Mouse (Mus musculus) embryo, embryonic 10.5 days (tissue): ENCODE results near the gene Rap2c.

Source experiments
- DNase-seq: peaks from one replicate; pipeline ENCODE4 v3.0.0-alpha.2; 2015; ENCODE audit warnings: low spot score

Rap2c gene

GRCm38 (mm10) chrX:51017851-51018785, at the start of gene Rap2c:
Rap2c (minus strand) TSS chrX:51018018.
- peak; percentile 85 for DNase-seq

GRCm38 (mm10) chrX:51066539-51067286, 48.9 kb upstream of the Rap2c start:
- DNase-seq = no peak

GRCm38 (mm10) chrX:51065773-51066172, 48.0 kb upstream of the Rap2c start:
- peak; percentile 72 for DNase-seq

GRCm38 (mm10) chrX:51065158-51065664, 47.4 kb upstream of the Rap2c start:
- peak; percentile 7 for DNase-seq

GRCm38 (mm10) chrX:51060220-51060619, 42.4 kb upstream of the Rap2c start:
- no peak for DNase-seq

- DNase-seq = no peak
These were observed 40.9 kb upstream of the Rap2c start for GRCm38 (mm10) chrX:51058741-51059140.

GRCm38 (mm10) chrX:51058317-51058716, 40.5 kb upstream of the Rap2c start:
- no peak for DNase-seq

GRCm38 (mm10) chrX:51051680-51052461, 34.1 kb upstream of the Rap2c start:
- no peak for DNase-seq

GRCm38 (mm10) chrX:51035678-51036209, 17.9 kb upstream of the Rap2c start:
- DNase-seq = peak; percentile 56

- DNase-seq = peak; percentile 64
These were observed 2.1 kb upstream of the Rap2c start for GRCm38 (mm10) chrX:51019884-51020283.

GRCm38 (mm10) chrX:51018786-51019179, 965 bp upstream of the Rap2c start:
- DNase-seq = peak; percentile 78

- peak; percentile 16 for DNase-seq
These were observed 892 bp downstream of the Rap2c start for GRCm38 (mm10) chrX:51016926-51017325.

GRCm38 (mm10) chrX:51012280-51012679, 5.5 kb downstream of the Rap2c start:
- DNase-seq = no peak

GRCm38 (mm10) chrX:51010323-51010722, 7.5 kb downstream of the Rap2c start:
- no peak for DNase-seq

GRCm38 (mm10) chrX:51000791-51001190, 17.0 kb downstream of the Rap2c start:
- DNase-seq = no peak

- no peak for DNase-seq
These were observed 22.5 kb downstream of the Rap2c start for GRCm38 (mm10) chrX:50995310-50995709.

- no peak for DNase-seq
These were observed 26.5 kb downstream of the Rap2c start for GRCm38 (mm10) chrX:50991324-50991723.

GRCm38 (mm10) chrX:50989940-50990339, 27.9 kb downstream of the Rap2c start:
- no peak for DNase-seq

- DNase-seq = no peak
These were observed 29.2 kb downstream of the Rap2c start for GRCm38 (mm10) chrX:50988581-50988980.

GRCm38 (mm10) chrX:50978428-50978827, 39.4 kb downstream of the Rap2c start:
- DNase-seq = no peak

GRCm38 (mm10) chrX:50972145-50972544, 45.7 kb downstream of the Rap2c start:
- no peak for DNase-seq

GRCm38 (mm10) chrX:50969907-50970306, 47.9 kb downstream of the Rap2c start:
- no peak for DNase-seq
